Mouse (Mus musculus) stomach, postnatal 0 days (tissue): ENCODE data around the gene Sbp.

Experiments used
- CTCF ChIP-seq: IDR thresholded peaks from 2 replicates; pipeline ENCODE4 v1.5.1; 2016; ENCODE audit warnings: antibody characterized with exemption, low read depth, mild to moderate bottlenecking, moderate library complexity
- EP300 ChIP-seq: optimal IDR thresholded peaks from 2 replicates; pipeline ENCODE3; 2016; ENCODE audit warnings: antibody characterized with exemption

DNA sequence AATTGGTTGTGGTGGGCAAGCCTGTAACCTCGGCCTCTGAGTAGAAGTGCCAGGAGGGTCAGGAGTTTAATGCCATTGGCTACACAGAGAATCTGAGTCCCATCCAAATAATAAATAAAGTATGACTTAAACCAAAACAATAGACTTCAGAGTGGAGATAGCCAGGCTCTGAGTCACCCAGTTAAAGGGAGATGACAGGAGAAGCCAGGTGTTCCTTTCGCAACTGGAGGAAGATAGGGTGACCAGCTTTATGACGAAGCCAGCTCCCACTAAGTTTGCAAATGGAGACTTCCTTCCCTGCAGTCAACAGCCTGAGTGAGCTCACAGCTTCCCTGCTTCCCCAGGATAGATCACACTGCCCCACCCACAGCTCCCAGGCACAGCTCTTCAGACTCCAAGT lies 38.0 kb downstream of the Sbp start:
- TF ChIP-seq EP300 (no peak), CTCF (no peak)
